In genomic region chr3:116710941-116711340, GRCm38 (mm10) we compare ENCODE assay signal across 8 mouse cellular contexts. TPM values are rescaled to one million over a fixed set of nuclear protein-coding genes. Genes with fewer than 3 reads are reported as not detected.
A peak's percentile ranks its signal among the peaks of the same experiment; 100 is the strongest.
DNase-seq lines count a peak whose midpoint lies in the region; ATAC-seq lines count a peak whose summit lies in the region.

No protein-coding gene starts in this region.

- H3K9me3 ChIP-seq in kidney, embryonic 15.5 days (replicated peaks): no peaks in the 10 kb centered on the region
- no peaks in the 10 kb centered on the region for H3K9me3 ChIP-seq in embryonic facial prominence, embryonic 12.5 days
- H3K9me3 ChIP-seq in limb, embryonic 10.5 days (replicated peaks): no peaks in the 10 kb centered on the region
- no peaks in the 10 kb centered on the region for H3K9me3 ChIP-seq in neural tube, embryonic 11.5 days (ENCODE audit: control insufficient read depth, low read length)

- H3K36me3 ChIP-seq in kidney, embryonic 15.5 days: no peaks in the 10 kb centered on the region
- H3K36me3 ChIP-seq in embryonic facial prominence, embryonic 12.5 days: no peaks in the 10 kb centered on the region
- H3K36me3 ChIP-seq in limb, embryonic 10.5 days: 0 out of 2 replicates have a peak, but pooled peaks cover 4% of the 10 kb centered on the region
- H3K36me3 ChIP-seq in neural tube, embryonic 11.5 days (ENCODE audit: control insufficient read depth, insufficient read depth, low read length): no peaks in the 10 kb centered on the region

- H3K9ac ChIP-seq in kidney, embryonic 15.5 days: no peak overlapping the region
- H3K9ac ChIP-seq in embryonic facial prominence, embryonic 12.5 days: peak overlapping the region; percentile 19; the same call in 1 of the 2 replicates
- H3K9ac ChIP-seq in neural tube, embryonic 11.5 days (ENCODE audit: low read length): no peak overlapping the region

- H3K27ac ChIP-seq in kidney, embryonic 15.5 days: no peak overlapping the region
- H3K27ac ChIP-seq in embryonic facial prominence, embryonic 12.5 days: no peak overlapping the region
- no peak overlapping the region for H3K27ac ChIP-seq in limb, embryonic 10.5 days
- H3K27ac ChIP-seq in neural tube, embryonic 11.5 days (ENCODE audit: low read depth, low read length): no peak overlapping the region

- ATAC-seq in kidney, embryonic 15.5 days (replicated peaks; ENCODE audit: low FRiP score): no peak
- ATAC-seq in embryonic facial prominence, embryonic 12.5 days (ENCODE audit: insufficient number of reproducible peaks, insufficient read depth, low FRiP score, low TSS enrichment): no peak
- ATAC-seq in neural tube, embryonic 11.5 days (ENCODE audit: insufficient read depth, low FRiP score, low TSS enrichment): 0 out of 2 replicates have a peak, but pooled peaks have one; percentile 32

- DNase-seq in kidney, adult 18-20 months: no peak
- DNase-seq in limb, embryonic 10.5 days (ENCODE audit: low spot score): no peak
- no peak for DNase-seq in neural tube, embryonic 11.5 days (ENCODE audit: low spot score)
- no peak for DNase-seq in cerebellum, adult 8-10 months
- no peak for DNase-seq in frontal cortex, postnatal 36 days (ENCODE audit: low spot score in 2 of 2)
- DNase-seq in testis, postnatal 10 days (ENCODE audit: low spot score): no peak

- peaks cover 14% of the 10 kb centered on the region for H3K4me1 ChIP-seq in kidney, embryonic 15.5 days
- H3K4me1 ChIP-seq in embryonic facial prominence, embryonic 12.5 days: peaks cover 8% of the 10 kb centered on the region
- peaks cover 18% of the 10 kb centered on the region for H3K4me1 ChIP-seq in limb, embryonic 10.5 days
- peaks cover 9% of the 10 kb centered on the region for H3K4me1 ChIP-seq in neural tube, embryonic 11.5 days (ENCODE audit: control insufficient read depth, insufficient read depth, low read length)

- peak overlapping the region; percentile 87 for H3K4me2 ChIP-seq in kidney, embryonic 15.5 days
- peak overlapping the region; percentile 73 for H3K4me2 ChIP-seq in embryonic facial prominence, embryonic 12.5 days (replicated peaks)
- H3K4me2 ChIP-seq in neural tube, embryonic 11.5 days (ENCODE audit: low read depth): peak overlapping the region; percentile 63

- H3K4me3 ChIP-seq in kidney, embryonic 15.5 days (replicated peaks): peak overlapping the region; percentile 99
- H3K4me3 ChIP-seq in embryonic facial prominence, embryonic 12.5 days: peak overlapping the region; percentile 96
- H3K4me3 ChIP-seq in limb, embryonic 10.5 days: peak overlapping the region; percentile 98
- peak overlapping the region; percentile 89; the same call in 1 of the 2 replicates for H3K4me3 ChIP-seq in neural tube, embryonic 11.5 days (ENCODE audit: low read depth, low read length)

- WGBS in kidney, embryonic 15.5 days: 28% methylated on average over 9 of the region's 9 CpGs
- WGBS in embryonic facial prominence, embryonic 12.5 days: 59% methylated on average over 9 of the region's 9 CpGs
- 55% methylated on average over 9 of the region's 9 CpGs for WGBS in limb, embryonic 10.5 days
- 46% methylated on average over 9 of the region's 9 CpGs for WGBS in neural tube, embryonic 11.5 days

- no peaks in the 10 kb centered on the region for H3K27me3 ChIP-seq in kidney, embryonic 15.5 days
- no peaks in the 10 kb centered on the region for H3K27me3 ChIP-seq in embryonic facial prominence, embryonic 12.5 days
- H3K27me3 ChIP-seq in limb, embryonic 10.5 days (ENCODE audit: low read depth, poor library complexity, severe bottlenecking): peaks cover 7% of the 10 kb centered on the region; the same call in 1 of the 2 replicates
- H3K27me3 ChIP-seq in neural tube, embryonic 11.5 days (ENCODE audit: control insufficient read depth, insufficient read depth, low read length): no peaks in the 10 kb centered on the region

RNA-seq across cellular contexts. Expression of gene Slc35a3, which starts 1.7 kb away (rescaled TPM):
- 15.9 and 16.4 TPM in 2 replicates for polyA plus RNA-seq in kidney, embryonic 15.5 days (2015; fragmentation: Nextera tagmentation; extraction: Ambion mirVana)
- 10.8 and 12.1 TPM in 2 replicates for polyA plus RNA-seq in embryonic facial prominence, embryonic 12.5 days (2016; fragmentation: Nextera tagmentation; extraction: Ambion mirVana)
- polyA plus RNA-seq in limb, embryonic 10.5 days (2016; fragmentation: Nextera tagmentation; extraction: Ambion mirVana): 8.5 and 11.1 TPM in 2 replicates
- polyA plus RNA-seq in neural tube, embryonic 11.5 days (2014; fragmentation: Nextera tagmentation; extraction: Ambion mirVana): 8.8 and 8.9 TPM in 2 replicates

RNA-seq across cellular contexts. Expression of gene Gm43191, which starts 29.9 kb away (rescaled TPM):
- polyA plus RNA-seq in kidney, embryonic 15.5 days (2015; fragmentation: Nextera tagmentation; extraction: Ambion mirVana): not detected in 2 replicates
- not detected in 2 replicates for polyA plus RNA-seq in embryonic facial prominence, embryonic 12.5 days (2016; fragmentation: Nextera tagmentation; extraction: Ambion mirVana)
- not detected in 2 replicates for polyA plus RNA-seq in limb, embryonic 10.5 days (2016; fragmentation: Nextera tagmentation; extraction: Ambion mirVana)
- polyA plus RNA-seq in neural tube, embryonic 11.5 days (2014; fragmentation: Nextera tagmentation; extraction: Ambion mirVana): not detected in 2 replicates

RNA-seq across cellular contexts. Expression of gene Mfsd14a, which starts 48.5 kb away (rescaled TPM):
- 88.9 and 96.9 TPM in 2 replicates for polyA plus RNA-seq in kidney, embryonic 15.5 days (2015; fragmentation: Nextera tagmentation; extraction: Ambion mirVana)
- 83.7 and 89.3 TPM in 2 replicates for polyA plus RNA-seq in embryonic facial prominence, embryonic 12.5 days (2016; fragmentation: Nextera tagmentation; extraction: Ambion mirVana)
- 86.1 and 87.0 TPM in 2 replicates for polyA plus RNA-seq in limb, embryonic 10.5 days (2016; fragmentation: Nextera tagmentation; extraction: Ambion mirVana)
- polyA plus RNA-seq in neural tube, embryonic 11.5 days (2014; fragmentation: Nextera tagmentation; extraction: Ambion mirVana): 79.9 and 81.1 TPM in 2 replicates
